Mouse (Mus musculus) bone marrow, adult 2 months (tissue): ENCODE data around the gene Dapl1. TPM values are rescaled to one million over a fixed set of nuclear protein-coding genes. Genes with fewer than 3 reads are reported as not detected.
A peak's percentile ranks its signal among the peaks of the same experiment; 100 is the strongest.

ENCODE experiments used
- H3K27ac ChIP-seq: fragments of 200-500 bp; 2 replicates; pipeline ENCODE4 v1.5.1; 2012; ENCODE audit warnings: low read depth, mild to moderate bottlenecking, control low read depth, inconsistent platforms, low read length; ENCODE audit not compliant: control insufficient read depth, poor library complexity, insufficient read depth
- H3K4me1 ChIP-seq: fragments of 200-500 bp; 2 replicates; pipeline ENCODE4 v1.6.1; 2011; ENCODE audit warnings: low read length; ENCODE audit not compliant: control insufficient read depth, insufficient read depth
- H3K4me3 ChIP-seq: fragments of 200-500 bp; replicated peaks from 2 replicates; pipeline ENCODE3; 2011; ENCODE audit warnings: mild to moderate bottlenecking, low read depth, low read length, control low read depth; ENCODE audit not compliant: control insufficient read depth
- CTCF ChIP-seq: fragments of 200-500 bp; IDR thresholded peaks from 2 replicates; pipeline ENCODE4 v1.5.1; 2011; ENCODE audit warnings: low read length, control low read depth; ENCODE audit not compliant: control insufficient read depth, insufficient read depth
- POLR2A ChIP-seq: fragments of 200-500 bp; IDR thresholded peaks from 2 replicates; pipeline ENCODE4 v1.6.1; 2011; ENCODE audit warnings: low read depth, mild to moderate bottlenecking, control low read depth, low read length, borderline replicate concordance; ENCODE audit not compliant: control insufficient read depth
- WGBS: fragments of 180-500 bp; shearing (Covaris S2); methylation state at CpG from one replicate; pipeline ENCODE4 v1.1.7; 2018; 5-methylcytosine and 5-hydroxymethylcytosine counted together
- polyA plus RNA-seq: library from polyadenylated mRNA; stranded (reverse); fragments of >200 nt; gene quantifications from 2 replicates; pipeline ENCODE4 v1.2.4, GENCODE M21; 2011; ENCODE audit warnings: low replicate concordance; ENCODE audit not compliant: missing spikeins, insufficient read depth, insufficient read length

Dapl1 gene
- polyA plus RNA-seq, 1 experiment: 3.1 TPM

DNA sequence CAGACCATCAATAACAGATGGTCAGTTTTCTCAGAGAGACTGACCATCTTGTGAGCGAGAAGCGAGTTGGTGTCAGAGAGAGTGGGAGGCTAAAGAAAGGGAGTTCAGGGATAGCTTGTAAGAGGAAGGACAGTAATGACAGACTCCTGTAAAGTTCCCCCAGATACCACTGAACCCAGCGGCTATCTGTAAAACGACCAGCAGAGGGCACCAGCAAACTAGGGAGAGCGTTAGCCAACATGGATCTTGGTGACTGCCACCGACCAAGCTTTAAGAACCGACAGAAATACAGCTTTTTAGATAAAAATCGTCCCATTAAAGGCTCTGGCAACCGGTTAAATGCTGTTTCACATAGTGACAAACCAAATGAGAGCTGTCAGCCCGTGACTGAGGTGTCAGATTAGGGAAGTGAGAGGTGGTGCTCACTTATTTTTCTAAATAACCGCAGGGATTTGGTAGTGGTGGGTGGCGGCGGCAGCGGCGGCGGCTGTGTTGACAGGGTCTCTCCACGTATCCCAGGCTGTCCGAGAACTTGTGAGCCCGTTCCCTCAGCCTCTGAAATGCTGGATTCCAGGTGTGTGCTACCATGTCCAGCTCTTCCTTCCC, 37.7 kb downstream of the Dapl1 start:
- H3K27ac ChIP-seq: no peak overlapping the region
- WGBS: 19% methylated on average over 19 of the region's 19 CpGs
- TF ChIP-seq CTCF (peak; percentile 61), POLR2A (no peak)
- no peaks in the 10 kb centered on the region for H3K4me1 ChIP-seq
- H3K4me3 ChIP-seq: no peak overlapping the region

- no peak overlapping the region for H3K27ac ChIP-seq
- no peak overlapping the region for H3K4me3 ChIP-seq
- H3K4me1 ChIP-seq: no peaks in the 10 kb centered on the region
- TF ChIP-seq POLR2A (no peak), CTCF (no peak)
- WGBS: 70% methylated on average over 3 of the region's 3 CpGs
Measured at GRCm38 (mm10) chr2:59523526-59523925, 39.1 kb downstream of the Dapl1 start.

DNA sequence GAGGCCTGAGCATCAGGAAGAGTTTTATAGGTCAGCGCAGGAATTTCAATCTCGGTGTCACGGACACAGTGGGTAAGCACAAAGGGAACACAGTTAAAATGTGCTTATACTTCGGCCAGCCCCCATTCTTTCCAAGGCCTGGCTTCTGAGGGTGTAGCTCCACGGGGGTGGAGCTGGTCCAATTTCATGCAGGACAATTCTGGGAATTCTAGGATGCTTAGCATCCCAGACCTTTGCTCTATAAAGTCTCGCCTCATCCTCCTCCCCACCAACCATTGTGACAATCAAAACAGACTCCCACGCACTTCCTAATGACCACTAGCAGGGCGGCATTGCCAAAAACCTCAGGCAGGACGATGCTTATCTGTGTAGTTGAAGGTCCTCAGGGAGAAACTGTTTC, 42.4 kb downstream of the Dapl1 start:
- no peak for TF ChIP-seq POLR2A
- TF ChIP-seq CTCF: no peak
- Histone ChIP-seq H3K4me1 (no peaks in the 10 kb centered on the region), H3K27ac (no peak overlapping the region), H3K4me3 (no peak overlapping the region)
- 76% methylated on average over 9 of the region's 9 CpGs for WGBS

DNA sequence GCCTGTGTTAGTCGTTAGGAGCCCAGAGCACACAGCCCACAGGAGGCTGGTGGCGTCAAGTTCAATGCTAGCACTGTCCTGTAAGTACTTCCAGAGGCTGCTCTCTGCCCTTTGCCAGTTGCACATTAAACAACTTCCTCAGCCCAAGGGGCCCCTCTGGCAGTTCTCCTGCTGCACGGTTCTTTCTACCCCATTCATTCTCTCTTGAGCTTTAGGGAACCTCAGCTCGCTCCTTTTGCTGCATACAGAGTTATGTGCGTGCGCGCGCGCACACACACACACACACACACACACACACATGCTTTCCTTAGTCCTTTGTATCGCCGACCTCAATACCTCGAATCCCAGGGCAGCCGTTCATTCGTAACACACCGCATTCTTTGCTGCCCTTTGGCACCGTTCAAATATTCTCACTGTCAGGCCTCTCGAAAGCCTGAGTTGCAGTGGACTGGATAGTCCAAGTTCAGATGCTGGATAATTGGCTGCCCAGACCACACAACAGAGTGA, 45.2 kb downstream of the Dapl1 start:
- WGBS: 40% methylated on average over 17 of the region's 17 CpGs
- TF ChIP-seq POLR2A (no peak), CTCF (no peak)

DNA sequence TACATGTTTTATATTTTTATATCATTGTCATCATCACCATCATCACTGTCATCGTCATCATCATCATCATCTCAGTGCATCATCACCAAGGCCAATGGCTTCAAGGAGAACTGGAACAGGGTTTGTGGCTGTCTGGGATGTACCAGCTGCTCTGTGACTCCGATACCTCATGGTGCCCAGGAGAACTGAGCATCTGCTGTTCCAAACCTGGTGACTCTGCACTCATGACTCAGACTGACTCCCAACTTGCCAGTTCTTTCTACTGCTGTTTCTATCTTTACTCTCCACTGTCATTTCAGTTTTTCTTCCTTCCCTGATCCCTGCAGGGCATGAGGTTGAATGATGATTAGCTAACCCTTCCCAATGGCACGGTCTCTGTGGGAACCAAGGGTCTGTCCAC, 46.4 kb downstream of the Dapl1 start:
- 92% methylated on average over 3 of the region's 3 CpGs for WGBS
- no peak overlapping the region for H3K4me3 ChIP-seq
- TF ChIP-seq CTCF (no peak), POLR2A (no peak)
- no peak overlapping the region for H3K27ac ChIP-seq
- H3K4me1 ChIP-seq: no peaks in the 10 kb centered on the region

More for the DNA sequence above, 45.2 kb downstream of the Dapl1 start:
- Histone ChIP-seq H3K4me1 (no peaks in the 10 kb centered on the region), H3K27ac (no peak overlapping the region), H3K4me3 (no peak overlapping the region)

- TF ChIP-seq CTCF (no peak), POLR2A (no peak)
- H3K27ac ChIP-seq: no peak overlapping the region
- no peak overlapping the region for H3K4me3 ChIP-seq
- 71% methylated on average over 3 of the region's 3 CpGs for WGBS
- H3K4me1 ChIP-seq: no peaks in the 10 kb centered on the region
Measured at GRCm38 (mm10) chr2:59532999-59533398, 48.5 kb downstream of the Dapl1 start.

DNA sequence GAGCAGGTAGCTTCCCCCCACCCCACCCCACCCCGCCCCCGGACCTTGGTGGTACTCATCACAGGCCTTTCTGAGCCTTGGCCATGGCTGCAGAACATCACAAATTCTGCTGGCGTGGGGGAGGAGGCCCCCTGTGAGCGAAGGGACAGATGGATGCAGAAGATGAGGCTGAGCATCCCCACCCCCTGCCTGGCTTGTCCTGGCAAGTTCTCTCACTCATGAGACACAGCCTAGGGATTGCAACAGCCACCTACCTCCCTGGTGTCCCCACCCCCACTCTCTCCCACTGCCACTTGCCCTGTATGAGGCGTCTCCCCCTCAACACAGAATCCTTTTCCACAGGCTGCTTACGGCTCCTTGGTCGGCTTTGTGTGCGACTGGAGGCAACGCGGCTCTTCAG, 49.1 kb downstream of the Dapl1 start:
- 86% methylated on average over 10 of the region's 10 CpGs for WGBS
- no peak overlapping the region for H3K27ac ChIP-seq
- H3K4me3 ChIP-seq: no peak overlapping the region
- H3K4me1 ChIP-seq: no peaks in the 10 kb centered on the region
- TF ChIP-seq CTCF: no peak
- no peak for TF ChIP-seq POLR2A

DNA sequence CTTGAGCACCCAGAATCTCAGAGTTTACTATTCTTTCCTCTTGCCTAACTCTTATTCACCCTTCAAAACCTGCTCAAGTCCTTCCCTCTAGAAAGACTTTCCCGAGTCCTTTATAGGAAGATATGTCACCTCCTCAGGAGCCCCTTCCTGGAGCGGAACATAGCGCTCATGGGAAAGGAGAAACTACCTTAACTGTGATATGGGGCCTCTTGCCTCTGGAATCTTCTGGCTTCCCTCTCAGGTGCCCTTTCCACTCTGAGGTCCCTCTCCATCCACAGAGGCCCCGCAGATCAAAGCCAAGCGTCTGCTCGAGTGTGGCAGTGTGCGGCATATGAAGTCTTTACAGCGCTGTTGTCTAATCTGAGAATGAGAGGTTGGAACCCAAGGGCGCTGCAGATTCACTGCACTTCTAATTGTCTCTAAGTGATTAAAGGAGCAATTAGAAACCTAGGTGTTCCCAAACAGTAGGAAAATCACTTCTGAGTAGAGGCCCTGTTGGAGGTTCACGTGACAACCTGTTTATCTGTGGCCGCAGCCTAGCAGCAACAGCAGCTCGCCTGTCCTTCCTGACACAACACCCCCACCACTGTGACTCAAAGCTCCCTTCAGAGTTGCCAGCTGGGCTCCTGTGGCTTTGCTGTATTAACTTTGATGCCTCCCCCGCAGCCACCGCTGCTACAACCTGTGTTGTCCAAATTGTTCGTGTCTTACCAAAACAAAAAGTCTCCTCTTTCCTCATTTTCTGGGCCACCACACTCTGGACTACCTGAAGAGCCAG, 49.7 kb downstream of the Dapl1 start:
- H3K4me1 ChIP-seq: no peaks in the 10 kb centered on the region
- WGBS: 78% methylated on average over 15 of the region's 15 CpGs
- no peak overlapping the region for H3K27ac ChIP-seq
- no peak overlapping the region for H3K4me3 ChIP-seq
- TF ChIP-seq CTCF (no peak), POLR2A (no peak)

- Histone ChIP-seq H3K4me3 (no peak overlapping the region), H3K27ac (no peak overlapping the region), H3K4me1 (no peaks in the 10 kb centered on the region)
- TF ChIP-seq POLR2A (no peak), CTCF (no peak)
- WGBS: 83% methylated on average over 2 of the region's 2 CpGs
Measured at GRCm38 (mm10) chr2:59536958-59537357, 52.5 kb downstream of the Dapl1 start.
